Mouse (Mus musculus): Measurements from ENCODE around the gene Tubb2b.

DNA sequence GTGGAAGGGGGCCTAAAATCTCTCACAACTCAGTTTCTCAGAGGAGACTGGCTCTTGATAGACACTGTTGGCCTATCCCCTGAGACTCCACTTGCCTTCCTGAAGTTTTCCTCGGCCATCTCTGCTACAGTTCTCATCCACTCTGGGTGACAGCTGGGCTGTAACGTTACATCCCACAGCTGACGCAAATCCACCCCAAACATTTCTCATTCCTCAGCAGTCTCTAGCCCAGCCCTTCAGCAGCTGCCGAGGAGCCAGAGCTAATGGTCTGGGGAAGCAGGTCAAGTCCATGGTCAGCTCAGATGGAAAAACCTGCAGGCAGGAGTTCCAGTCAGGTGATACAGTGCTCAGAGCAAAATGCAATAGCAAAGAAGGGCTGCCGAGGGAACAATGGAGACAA is 19.2 kb downstream of the Tubb2b start:
- no peak for TF ChIP-seq CHD2 (IDR thresholded peaks at IDR 0.05; ENCODE audit: low read depth, low read length)
- no peak for TF ChIP-seq ZNF384 (IDR thresholded peaks at IDR 0.05; ENCODE audit: low read depth, low read length)
- TF ChIP-seq HCFC1 (IDR thresholded peaks at IDR 0.05; ENCODE audit: borderline replicate concordance, insufficient read depth, low read length) = no peak
